Mouse (Mus musculus) right cerebral cortex, postnatal 4 days (tissue): ENCODE results near the gene Stx16.

ENCODE experiments used
- DNase-seq: peaks from one replicate; pipeline ENCODE4 v3.0.0-alpha.2; 2022

Gene Stx16

DNA sequence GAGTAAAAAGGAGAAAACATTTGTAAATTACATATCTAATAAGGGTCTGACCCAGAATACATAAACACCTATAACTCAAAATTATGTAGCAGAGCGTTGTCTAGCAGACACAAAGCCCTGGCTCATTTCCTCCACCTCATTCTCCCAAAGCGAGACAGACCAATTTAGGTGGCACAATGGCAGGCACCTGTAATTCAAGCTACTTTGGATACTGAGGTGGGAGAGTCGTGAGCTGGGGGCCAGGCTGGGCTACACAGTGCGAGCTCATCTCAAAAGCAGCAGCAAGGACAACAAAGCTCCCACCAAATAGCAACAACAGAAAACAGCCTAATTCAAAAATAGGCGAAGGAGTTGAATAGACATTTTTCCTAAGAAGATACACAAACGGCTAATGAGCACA lies 52.8 kb downstream of the Stx16 start:
- no peak for DNase-seq

DNA sequence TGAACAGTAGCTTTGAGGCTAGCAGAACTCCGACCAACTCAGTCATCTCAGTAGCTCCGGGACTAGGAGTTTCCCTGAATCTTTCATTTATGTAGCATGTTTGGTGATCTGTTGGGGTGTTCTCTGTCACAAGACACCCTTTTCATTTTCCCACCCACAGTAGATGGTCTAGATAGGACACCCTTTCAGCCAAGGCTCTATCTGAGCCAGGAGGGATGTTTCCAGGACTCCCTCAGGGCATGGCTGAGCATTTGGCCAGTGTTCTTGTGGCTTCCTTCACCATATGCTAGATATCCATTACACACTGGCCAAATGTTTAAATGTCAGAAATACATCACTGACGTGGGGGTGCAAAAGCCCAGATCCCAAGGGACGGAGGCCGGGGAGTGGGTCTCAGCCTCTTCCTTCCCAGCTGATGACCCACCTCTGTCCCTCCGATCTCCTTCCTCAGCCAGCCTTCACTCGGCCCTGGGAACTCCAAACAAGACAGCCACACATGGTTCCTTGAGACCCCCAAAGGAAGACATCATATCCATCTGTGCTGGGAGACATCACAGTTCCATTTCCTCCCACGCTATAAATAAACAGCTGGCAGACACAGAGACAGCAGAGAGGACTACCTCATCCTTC lies 54.5 kb downstream of the Stx16 start:
- DNase-seq = no peak

DNA sequence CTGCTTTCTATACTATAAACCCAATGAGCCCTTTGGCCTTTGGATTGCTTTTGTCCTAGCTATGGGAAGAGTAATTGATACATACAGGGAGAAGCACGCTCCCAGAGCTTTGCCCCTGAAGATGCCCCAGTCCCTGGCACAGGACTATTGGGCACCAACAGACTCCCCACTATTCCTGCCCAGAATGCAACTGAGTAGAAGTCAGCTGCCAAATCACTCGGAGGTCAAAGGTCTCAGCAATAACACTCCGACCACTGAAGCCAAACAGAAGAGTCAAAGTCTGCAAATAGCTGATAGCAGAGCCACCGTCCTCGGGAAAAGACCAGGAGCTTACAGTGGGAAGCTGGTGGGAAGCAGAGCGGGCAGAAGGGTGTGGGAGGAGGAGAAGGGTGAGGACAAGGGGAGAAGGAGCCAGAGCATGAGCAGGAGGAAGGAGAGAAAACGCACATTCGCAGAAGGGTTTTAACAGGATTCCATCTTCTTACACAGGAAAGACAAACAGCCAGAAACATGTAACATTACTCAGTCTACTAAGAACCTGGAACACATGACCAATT lies 56.4 kb downstream of the Stx16 start:
- no peak for DNase-seq
